Mouse (Mus musculus) heart, embryonic 14.5 days (tissue): Measurements from ENCODE around the gene Grb14. TPM values are rescaled to one million over a fixed set of nuclear protein-coding genes. Genes with fewer than 3 reads are reported as not detected.

ENCODE experiments used
- ATAC-seq: fragments of 200-750 bp; cut with Nextera tagmentation; 2 replicates; pipeline ENCODE4 v1.8.0; 2017; ENCODE audit warnings: low read depth, moderate TSS enrichment; ENCODE audit not compliant: insufficient number of reproducible peaks, insufficient read depth, low FRiP score
- H3K27ac ChIP-seq, 2 experiments: fragments of 200-500 bp in 1 of 2; fragments of 300-500 bp in 1 of 2; sonication (generic) in 1 of 2; replicated peaks in 1 of 2; 2 replicates each; pipeline ENCODE4 v1.5.1; 2012 to 2014; ENCODE audit warnings: low read depth in 2 of 2, low read length in 2 of 2, control low read depth in 1 of 2, mild to moderate bottlenecking in 1 of 2, mixed read lengths in 1 of 2; ENCODE audit not compliant: control insufficient read depth in 1 of 2, insufficient read depth in 1 of 2
- H3K27me3 ChIP-seq: fragments of 300-500 bp; sonication (generic); 2 replicates; pipeline ENCODE4 v1.6.1; 2014; ENCODE audit warnings: mild to moderate bottlenecking, low read length, control low read depth; ENCODE audit not compliant: control insufficient read depth, insufficient read depth
- H3K36me3 ChIP-seq: fragments of 300-500 bp; sonication (generic); 2 replicates; pipeline ENCODE4 v1.6.1; 2014; ENCODE audit warnings: mild to moderate bottlenecking, control low read depth, low read length, mixed read lengths; ENCODE audit not compliant: control insufficient read depth, insufficient read depth
- H3K4me1 ChIP-seq, 2 experiments: fragments of 200-500 bp in 1 of 2; fragments of 300-500 bp in 1 of 2; sonication (generic) in 1 of 2; 2 replicates each; pipeline ENCODE4 v1.6.1; 2012 to 2014; ENCODE audit warnings: low read length in 2 of 2, control low read depth in 1 of 2, mixed read lengths in 1 of 2; ENCODE audit not compliant: control insufficient read depth in 2 of 2, insufficient read depth in 2 of 2
- H3K4me2 ChIP-seq: fragments of 300-500 bp; sonication (generic); 2 replicates; pipeline ENCODE4 v1.6.1; 2014; ENCODE audit warnings: mild to moderate bottlenecking, low read length
- H3K4me3 ChIP-seq, 2 experiments: fragments of 200-500 bp in 1 of 2; fragments of 300-500 bp in 1 of 2; sonication (generic) in 1 of 2; 2 replicates each; pipeline ENCODE4 v1.5.1; 2012 to 2014; ENCODE audit warnings: low read length in 2 of 2, mild to moderate bottlenecking in 2 of 2, control low read depth in 1 of 2, low read depth in 1 of 2, moderate library complexity in 1 of 2; ENCODE audit not compliant: control insufficient read depth in 1 of 2, insufficient read depth in 1 of 2
- H3K9ac ChIP-seq: fragments of 300-500 bp; sonication (generic); 2 replicates; pipeline ENCODE4 v1.6.1; 2014; ENCODE audit warnings: mild to moderate bottlenecking, low read length
- H3K9me3 ChIP-seq: fragments of 300-500 bp; sonication (generic); 2 replicates; pipeline ENCODE4 v1.6.1; 2016; ENCODE audit warnings: low read length, control low read depth; ENCODE audit not compliant: control insufficient read depth
- WGBS: fragments of 180-500 bp; shearing (Covaris S2); extraction: QIAGEN DNeasy Blood & Tissue Kit; methylation state at CpG from one replicate; pipeline ENCODE4 v1.1.7; 2014; 5-methylcytosine and 5-hydroxymethylcytosine counted together
- polyA plus RNA-seq: library from polyadenylated mRNA; unstranded; fragments of >200 nt; fragmentation: Nextera tagmentation; extraction: Ambion mirVana; gene quantifications from 2 replicates; pipeline ENCODE4 v1.2.1, GENCODE M21; 2014

Grb14 gene
- polyA plus RNA-seq, 1 experiment from 2014 or later, result 119 TPM

DNA sequence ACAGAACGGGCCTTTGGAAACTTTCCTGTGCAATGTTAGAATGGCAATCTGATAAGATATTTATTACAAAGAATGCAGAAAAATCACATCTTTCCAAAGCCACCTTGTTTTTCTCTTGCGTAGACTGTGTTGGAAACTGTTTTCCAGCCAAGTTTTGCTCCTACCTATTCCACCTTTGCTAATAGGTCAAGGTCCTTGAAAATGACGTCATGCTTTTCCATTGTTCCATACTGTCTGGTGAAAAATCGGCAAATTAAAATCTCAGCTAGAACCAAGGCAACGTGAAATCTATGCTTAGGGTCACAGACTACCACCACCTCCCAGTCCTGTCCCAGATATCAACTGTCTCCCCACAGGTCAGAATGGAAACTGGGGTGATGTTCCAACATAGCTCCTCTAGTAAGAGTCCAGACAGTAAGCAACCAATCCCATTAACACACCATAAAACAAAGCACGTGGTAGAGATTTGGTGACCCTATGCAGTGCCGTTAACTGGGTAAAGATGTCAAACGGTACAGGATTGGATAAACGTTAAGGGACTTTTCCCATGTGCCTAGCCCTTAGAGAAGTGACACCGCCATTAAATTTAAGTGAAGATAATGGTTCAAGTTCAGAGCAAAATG is 50.9 kb downstream of the Grb14 start:
- no peak overlapping the region for H3K27ac ChIP-seq
- no peaks in the 10 kb centered on the region for H3K36me3 ChIP-seq
- no peaks in the 10 kb centered on the region for H3K9me3 ChIP-seq
- ATAC-seq, result no peak
- WGBS, result 83% methylated on average over 10 of the region's 10 CpGs
- H3K9ac ChIP-seq, result no peak overlapping the region
- H3K27me3 ChIP-seq, result no peaks in the 10 kb centered on the region
- no peak overlapping the region for H3K4me2 ChIP-seq
- H3K4me3 ChIP-seq, result no peak overlapping the region
- peaks cover 8 to 25% of the 10 kb centered on the region in 2 experiments for H3K4me1 ChIP-seq

DNA sequence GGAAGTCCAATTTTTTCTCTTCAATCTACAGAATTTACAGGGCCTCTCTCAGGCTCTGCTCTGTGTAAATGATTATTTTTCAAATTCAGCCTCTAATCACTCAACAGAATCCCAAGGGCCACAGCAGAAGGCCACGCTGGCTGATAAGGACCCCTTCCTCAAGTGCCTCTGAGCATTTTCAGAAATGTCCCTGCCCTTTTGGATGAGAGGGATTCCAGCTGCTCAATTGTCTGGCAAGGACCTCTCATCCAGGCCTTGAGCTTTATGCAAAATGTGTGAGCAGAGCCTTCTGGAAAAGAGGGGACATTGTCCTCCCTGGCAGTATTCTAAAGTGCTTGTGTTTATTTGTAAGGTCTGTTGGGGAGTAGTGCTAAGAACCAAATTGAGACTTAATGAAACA is 51.7 kb downstream of the Grb14 start:
- Histone ChIP-seq H3K36me3 (no peaks in the 10 kb centered on the region), H3K4me1 (peaks cover 8 to 25% of the 10 kb centered on the region in 2 experiments), H3K27ac (no peak overlapping the region; a peak in 1 of 4 replicates), H3K9me3 (no peaks in the 10 kb centered on the region), H3K4me2 (no peak overlapping the region), H3K9ac (no peak overlapping the region), H3K4me3 (no peak overlapping the region), H3K27me3 (no peaks in the 10 kb centered on the region)
- ATAC-seq, result no peak
- 18% methylated on average over 1 of the region's 1 CpGs for WGBS

DNA sequence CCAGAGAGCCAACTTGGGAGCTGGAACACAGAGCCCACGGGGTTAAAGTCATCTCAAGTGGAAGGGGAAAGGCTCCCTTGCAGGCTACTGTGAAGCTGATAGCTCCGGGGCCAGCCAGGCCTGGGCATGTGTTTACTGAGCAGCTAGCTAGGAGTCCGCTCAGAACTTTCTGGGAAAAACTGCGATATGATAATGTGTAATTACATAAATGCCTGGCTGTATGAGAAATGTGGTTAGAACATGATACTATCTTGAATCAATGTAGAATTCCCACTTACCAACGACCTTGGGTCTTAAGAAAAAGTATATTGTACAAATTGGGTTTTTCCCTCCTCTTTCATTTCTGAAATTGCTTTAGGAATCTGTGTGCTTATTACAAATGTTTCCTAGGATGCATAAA is 53.0 kb downstream of the Grb14 start:
- 44% methylated on average over 5 of the region's 5 CpGs for WGBS
- H3K9ac ChIP-seq, result no peak overlapping the region
- no peak overlapping the region for H3K4me3 ChIP-seq
- no peak for ATAC-seq
- no peaks in the 10 kb centered on the region for H3K36me3 ChIP-seq
- peaks cover 11 to 32% of the 10 kb centered on the region in 2 experiments for H3K4me1 ChIP-seq
- no peak overlapping the region for H3K4me2 ChIP-seq
- no peaks in the 10 kb centered on the region for H3K27me3 ChIP-seq
- H3K9me3 ChIP-seq, result no peaks in the 10 kb centered on the region
- H3K27ac ChIP-seq, result no peak overlapping the region

DNA sequence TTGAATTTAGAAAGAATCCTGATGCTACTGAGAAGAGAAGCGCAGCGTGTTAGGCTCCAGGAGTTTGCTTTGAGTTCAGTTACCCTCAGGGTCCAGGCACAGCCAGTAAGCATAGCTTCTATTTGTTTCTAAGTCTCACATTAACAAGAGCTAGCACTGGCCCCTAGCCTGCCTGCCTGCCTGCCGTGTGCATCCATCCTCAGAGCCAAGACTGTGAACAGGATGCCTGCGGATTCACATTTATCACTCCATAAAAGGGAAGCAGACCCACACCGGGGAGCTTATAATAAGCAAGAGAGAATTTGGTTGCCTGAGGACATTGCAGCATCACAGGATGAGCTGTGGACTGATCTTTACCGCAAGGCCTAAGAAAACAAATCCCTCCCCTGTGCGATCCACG is 53.8 kb downstream of the Grb14 start:
- no peaks in the 10 kb centered on the region for H3K27me3 ChIP-seq
- H3K4me1 ChIP-seq, result peaks cover 14 to 36% of the 10 kb centered on the region in 2 experiments
- no peak overlapping the region for H3K4me3 ChIP-seq
- H3K9ac ChIP-seq, result no peak overlapping the region
- no peaks in the 10 kb centered on the region for H3K9me3 ChIP-seq
- 78% methylated on average over 8 of the region's 8 CpGs for whole genome bisulfite sequencing
- H3K27ac ChIP-seq, result no peak overlapping the region
- no peak for ATAC-seq
- H3K4me2 ChIP-seq, result no peak overlapping the region
- H3K36me3 ChIP-seq, result no peaks in the 10 kb centered on the region

DNA sequence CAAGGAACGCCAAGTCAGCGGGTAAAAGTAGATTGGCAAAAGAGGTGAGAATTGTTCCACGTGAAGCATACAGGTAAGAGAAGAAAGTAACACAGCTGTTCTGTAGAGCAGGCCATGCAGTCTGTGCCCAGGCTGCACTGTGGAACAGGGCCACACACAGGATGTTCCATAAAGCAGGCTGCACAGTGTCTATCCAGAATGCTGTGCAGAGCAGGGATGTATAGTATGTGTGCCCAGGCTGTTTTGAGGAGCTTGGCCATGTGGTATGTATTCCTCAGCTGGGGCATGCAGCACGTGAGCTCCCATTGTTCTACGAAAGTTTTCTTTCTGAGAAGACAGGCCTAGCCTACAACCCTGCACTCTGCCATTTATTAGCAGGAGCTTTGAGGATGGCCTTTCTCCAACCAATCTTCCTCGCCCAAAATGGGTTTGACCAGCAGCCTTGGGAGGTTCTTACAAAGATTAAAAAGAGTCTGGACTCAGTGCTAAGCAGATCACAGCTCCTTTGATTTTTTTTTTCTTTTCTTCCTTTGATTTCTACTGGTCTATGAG is 57.8 kb downstream of the Grb14 start:
- peak overlapping the region; percentile 26 to 59; a peak in 2 of 4 replicates for H3K27ac ChIP-seq
- no peak overlapping the region for H3K9ac ChIP-seq
- no peak; the same call in 1 of the 2 replicates for ATAC-seq
- no peaks in the 10 kb centered on the region for H3K27me3 ChIP-seq
- no peak overlapping the region for H3K4me2 ChIP-seq
- no peaks in the 10 kb centered on the region for H3K36me3 ChIP-seq
- H3K9me3 ChIP-seq, result no peaks in the 10 kb centered on the region
- WGBS, result 85% methylated on average over 6 of the region's 6 CpGs
- peaks cover 11 to 28% of the 10 kb centered on the region in 2 experiments for H3K4me1 ChIP-seq
- no peak overlapping the region for H3K4me3 ChIP-seq

DNA sequence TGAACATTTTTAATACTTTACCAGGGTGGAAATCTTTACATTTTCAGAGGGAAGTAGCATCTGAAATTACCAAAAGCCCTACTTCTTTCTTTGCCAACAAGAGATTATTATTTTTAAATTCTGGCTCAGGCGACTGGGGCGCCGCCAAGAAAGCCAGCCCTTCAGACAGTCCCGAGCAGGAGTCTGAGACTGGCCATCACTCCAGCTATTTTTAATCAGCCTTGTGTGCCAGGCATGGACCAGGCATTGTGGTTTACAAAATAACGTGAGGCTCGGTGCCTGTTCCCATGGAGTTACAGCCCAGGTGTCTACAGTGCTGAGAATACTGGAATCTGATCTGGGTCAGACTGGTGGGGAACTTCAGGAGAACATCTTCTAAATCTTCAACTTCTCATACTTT is 58.5 kb downstream of the Grb14 start:
- peak overlapping the region; percentile 59; a peak in 3 of 4 replicates for H3K27ac ChIP-seq

DNA sequence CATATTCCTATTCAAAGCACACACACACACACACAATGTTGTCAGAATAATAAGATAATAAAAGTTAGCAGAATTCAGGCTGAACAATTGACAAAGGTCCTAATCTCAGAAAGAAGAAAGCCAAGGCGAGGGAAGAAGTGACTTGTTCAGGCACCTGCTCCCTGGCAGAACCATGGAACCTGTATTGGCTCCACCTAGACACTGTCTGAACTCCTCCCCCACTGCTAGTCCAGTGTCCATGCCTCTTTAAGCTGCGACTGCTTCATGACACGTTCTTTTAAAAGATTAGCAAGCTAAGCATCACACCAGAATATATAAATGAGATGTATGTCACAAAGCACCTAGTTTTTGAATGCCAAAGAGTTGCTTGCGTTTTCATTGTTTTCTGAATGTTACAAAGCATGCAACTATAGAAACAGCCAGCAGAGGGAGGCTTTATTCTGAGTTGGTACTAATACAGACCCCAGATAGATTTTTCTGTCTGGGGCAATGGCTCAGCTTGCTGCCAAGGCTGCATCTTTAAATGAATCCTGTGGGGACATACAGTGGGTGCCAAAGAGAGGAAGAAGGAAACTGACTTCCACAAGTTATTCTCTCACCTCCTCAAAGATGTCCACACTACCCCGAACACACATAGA is 59.4 kb downstream of the Grb14 start:
- WGBS, result 33% methylated on average over 5 of the region's 5 CpGs
- H3K27me3 ChIP-seq, result no peaks in the 10 kb centered on the region
- peaks cover 9 to 28% of the 10 kb centered on the region in 2 experiments for H3K4me1 ChIP-seq
- H3K36me3 ChIP-seq, result no peaks in the 10 kb centered on the region
- H3K4me3 ChIP-seq, result no peak overlapping the region
- H3K9ac ChIP-seq, result no peak overlapping the region
- H3K27ac ChIP-seq, result no peak overlapping the region
- H3K4me2 ChIP-seq, result no peak overlapping the region
- no peaks in the 10 kb centered on the region for H3K9me3 ChIP-seq
- no peak for ATAC-seq

More for the DNA sequence above, 58.5 kb downstream of the Grb14 start:
- H3K4me3 ChIP-seq, result no peak overlapping the region
- peak; percentile 54; the same call in 1 of the 2 replicates for ATAC-seq
- no peaks in the 10 kb centered on the region for H3K9me3 ChIP-seq
- H3K36me3 ChIP-seq, result no peaks in the 10 kb centered on the region
- H3K4me2 ChIP-seq, result no peak overlapping the region
- no peak overlapping the region for H3K9ac ChIP-seq
- no peaks in the 10 kb centered on the region for H3K27me3 ChIP-seq
- H3K4me1 ChIP-seq, result peaks cover 9 to 28% of the 10 kb centered on the region in 2 experiments
- 39% methylated on average over 6 of the region's 6 CpGs for WGBS
